Mouse (Mus musculus): ENCODE data around the gene Atp6v0a1. TPM values are rescaled to one million over a fixed set of nuclear protein-coding genes. Genes with fewer than 3 reads are reported as not detected.
A peak's percentile ranks its signal among the peaks of the same experiment; 100 is the strongest.

Gene Atp6v0a1
- total RNA-seq, 1 experiment from 2014 or later: 144 TPM

- DNase-seq: peak; percentile 53
Observed at GRCm38 (mm10) chr11:101062165-101062884, 53.1 kb downstream of the Atp6v0a1 start.

DNA sequence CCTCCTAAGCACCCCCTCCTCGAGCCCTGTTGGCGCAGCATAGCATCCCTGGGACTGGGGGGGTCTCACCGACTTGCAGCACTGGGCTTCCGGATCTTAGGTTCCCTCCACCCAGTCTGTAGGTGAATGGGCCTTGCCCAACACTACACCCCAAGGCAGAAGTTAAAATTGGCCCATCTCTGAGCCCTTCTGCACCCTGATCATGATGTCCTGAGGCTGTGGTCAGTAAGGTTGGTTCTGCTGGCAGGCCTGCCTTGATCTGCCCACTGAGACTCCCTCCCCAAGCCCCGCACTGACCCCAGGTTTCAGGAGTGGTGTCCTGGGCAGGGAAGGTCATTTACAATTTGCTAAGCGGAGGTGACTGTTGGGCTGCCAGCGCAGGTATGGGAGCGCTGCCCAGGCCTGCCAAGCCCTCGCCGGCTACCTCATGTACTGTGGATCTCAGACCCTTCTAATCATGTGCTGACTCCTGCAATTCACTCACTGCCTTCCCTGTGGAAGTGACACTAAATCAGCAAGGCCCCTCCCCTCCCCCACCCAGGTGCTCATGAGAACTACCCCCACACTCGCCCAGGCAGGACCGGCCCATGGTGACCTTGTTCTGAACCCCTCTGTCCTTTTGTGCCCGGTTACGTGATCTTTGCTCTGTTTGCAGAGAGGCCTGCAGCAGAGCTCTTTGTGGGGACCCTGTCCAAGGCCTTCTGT, 53.9 kb downstream of the Atp6v0a1 start:
- no peak for DNase-seq

- peak; percentile 44 for DNase-seq
Observed at GRCm38 (mm10) chr11:101063676-101064327, 54.5 kb downstream of the Atp6v0a1 start.

- no peak for DNase-seq
Observed at GRCm38 (mm10) chr11:101064462-101064861, 55.2 kb downstream of the Atp6v0a1 start.

DNA sequence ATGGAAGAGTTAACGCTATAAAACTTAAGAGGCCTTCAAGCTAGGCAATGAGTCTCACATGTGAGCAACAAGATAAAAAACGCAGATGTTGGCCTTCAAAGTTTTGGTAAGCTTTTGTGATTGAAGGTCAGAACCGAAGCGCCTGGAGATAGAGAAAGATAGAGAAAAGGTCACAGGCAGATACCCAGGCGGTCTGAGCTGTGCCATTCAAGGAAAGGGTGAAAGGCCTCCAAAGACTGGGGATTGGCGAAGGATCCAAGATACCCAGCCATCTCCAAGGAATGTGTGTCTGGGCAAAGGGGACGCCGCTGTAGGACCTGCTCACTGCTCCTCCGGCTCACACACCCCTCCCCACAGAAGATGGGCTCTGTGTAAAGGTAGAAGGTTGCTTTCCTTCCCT, 55.8 kb downstream of the Atp6v0a1 start:
- DNase-seq: no peak

DNA sequence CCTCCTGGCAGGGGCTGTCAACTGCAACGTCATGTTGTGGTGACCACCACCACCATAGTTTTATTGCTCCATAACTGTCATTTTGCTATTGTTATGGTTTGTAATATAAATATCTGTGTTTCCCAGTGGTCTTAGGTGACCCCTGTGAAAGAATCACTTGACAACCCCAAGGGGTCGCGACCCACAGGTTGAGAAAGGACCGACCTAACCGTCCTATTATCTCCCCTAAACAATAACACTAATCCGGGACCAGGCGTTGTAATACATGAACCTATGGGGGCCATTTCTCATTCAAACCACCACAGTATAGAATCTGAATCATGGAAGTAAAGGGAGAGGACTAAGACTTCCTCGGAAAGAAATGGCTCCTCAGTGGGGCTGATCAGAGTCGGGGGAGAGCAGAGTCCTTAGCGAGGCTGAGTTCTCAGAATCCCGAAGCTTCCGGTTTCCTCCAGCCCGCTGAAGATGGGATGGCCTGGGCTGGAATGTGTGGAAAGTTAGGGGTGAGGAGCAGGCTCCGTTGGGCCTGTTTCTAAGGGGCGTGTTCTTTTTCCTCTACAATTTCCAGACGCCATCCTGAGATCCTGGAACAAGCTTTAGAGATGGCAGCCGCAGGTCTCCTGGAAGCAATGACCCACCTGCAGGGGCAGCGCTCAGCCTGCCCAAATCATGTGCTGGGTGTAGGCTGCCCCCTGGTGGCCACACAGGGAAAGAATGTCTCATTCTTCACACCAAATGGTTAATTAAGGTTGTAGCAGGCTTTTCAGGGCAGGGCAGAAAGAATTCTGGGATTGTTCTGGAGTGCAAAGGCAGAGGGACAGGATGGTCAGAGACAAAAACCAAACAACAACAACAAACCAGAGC, 57.5 kb downstream of the Atp6v0a1 start:
- peak; percentile 87 for DNase-seq

DNA sequence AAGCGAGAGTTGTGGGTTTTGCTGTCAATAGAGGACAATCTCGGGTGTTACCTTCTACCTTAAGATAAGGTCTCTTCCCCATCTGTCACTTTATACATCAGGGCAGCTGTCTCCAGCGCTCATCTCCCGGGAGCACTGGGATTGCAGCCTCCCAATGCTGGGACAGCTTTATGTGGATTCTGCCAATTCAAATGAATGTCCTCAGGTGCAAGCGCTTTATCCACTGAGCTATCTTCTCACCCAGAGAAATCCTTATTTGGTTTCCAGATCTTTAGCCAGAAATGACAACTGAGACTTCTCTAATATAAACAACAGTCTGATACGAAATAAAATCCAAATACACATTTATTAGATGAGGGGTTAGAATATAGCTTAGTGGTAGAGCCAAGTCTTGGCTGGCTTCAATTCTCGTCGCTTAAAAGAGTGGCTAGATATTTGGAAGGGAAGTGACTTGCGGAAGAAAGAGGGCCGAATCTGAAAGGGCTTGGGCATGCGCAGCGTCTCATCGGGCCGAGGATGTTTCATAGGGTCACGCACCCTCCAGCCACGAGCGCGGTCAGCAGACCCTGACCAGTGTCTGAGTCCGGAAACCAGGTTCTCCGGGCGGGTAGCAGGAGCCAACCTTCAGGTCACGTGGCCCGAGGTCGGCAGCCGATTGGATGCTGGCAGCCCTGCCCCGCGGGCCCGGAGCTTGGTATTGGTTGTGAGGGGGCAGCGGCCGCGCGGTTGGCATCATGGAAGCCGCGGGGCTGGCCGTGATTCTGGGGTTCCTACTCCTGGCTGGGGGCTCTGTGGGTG, 60.3 kb downstream of the Atp6v0a1 start, which contains the start of gene Naglu:
Gene Naglu (plus strand): TSS at position 622 of the 798 bp plus-strand sequence.
- DNase-seq: peak; percentile 98

DNA sequence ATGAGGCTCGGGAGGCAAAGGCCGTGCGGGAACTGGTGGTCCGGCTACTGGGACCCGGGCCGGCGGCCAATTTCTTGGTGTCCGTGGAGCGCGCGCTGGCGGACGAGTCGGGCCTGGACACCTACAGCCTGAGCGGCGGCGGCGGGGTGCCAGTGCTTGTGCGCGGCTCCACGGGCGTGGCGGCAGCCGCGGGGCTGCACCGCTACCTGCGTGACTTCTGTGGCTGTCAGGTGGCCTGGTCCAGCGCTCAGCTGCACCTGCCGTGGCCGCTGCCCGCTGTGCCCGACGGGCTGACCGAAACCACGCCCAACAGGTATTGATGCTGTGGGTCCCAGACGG, 60.9 kb downstream of the Atp6v0a1 start:
- no peak for DNase-seq

- no peak for DNase-seq
Observed at GRCm38 (mm10) chr11:101070987-101071386, 61.7 kb downstream of the Atp6v0a1 start.

DNA sequence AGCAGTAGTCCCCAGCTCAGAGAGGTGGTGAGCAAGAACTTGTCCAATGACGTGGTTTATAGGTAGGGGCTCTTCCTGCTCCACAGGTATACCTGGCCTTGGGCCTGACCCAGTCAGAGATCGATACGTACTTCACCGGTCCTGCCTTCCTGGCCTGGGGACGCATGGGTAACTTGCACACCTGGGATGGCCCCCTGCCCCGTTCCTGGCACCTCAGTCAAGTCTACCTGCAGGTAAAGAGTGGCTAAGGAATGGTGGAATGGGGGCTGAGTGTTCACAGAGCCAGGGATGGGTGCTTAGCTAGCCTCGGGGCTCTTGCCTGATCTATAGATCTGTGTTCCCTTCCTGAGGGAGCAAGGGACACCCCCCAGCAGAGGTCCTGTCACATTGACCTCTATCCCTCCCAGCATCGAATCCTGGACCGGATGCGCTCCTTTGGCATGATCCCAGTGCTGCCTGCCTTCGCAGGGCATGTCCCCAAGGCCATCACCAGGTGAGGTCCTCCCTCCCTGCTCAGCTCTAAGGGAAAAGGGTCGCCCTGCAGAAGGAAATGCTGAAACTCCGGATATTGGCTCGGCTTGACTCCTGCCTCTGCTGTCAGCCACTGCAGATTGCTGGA, 62.7 kb downstream of the Atp6v0a1 start:
- no peak for DNase-seq

GRCm38 (mm10) chr11:101078121-101078520, 68.9 kb downstream of the Atp6v0a1 start, which contains the start of gene Hsd17b1:
Gene Hsd17b1, plus strand, starts transcription at chr11:101078411.
- no peak for DNase-seq

- no peak for DNase-seq
Observed at GRCm38 (mm10) chr11:101079746-101080145, 70.5 kb downstream of the Atp6v0a1 start.

DNA sequence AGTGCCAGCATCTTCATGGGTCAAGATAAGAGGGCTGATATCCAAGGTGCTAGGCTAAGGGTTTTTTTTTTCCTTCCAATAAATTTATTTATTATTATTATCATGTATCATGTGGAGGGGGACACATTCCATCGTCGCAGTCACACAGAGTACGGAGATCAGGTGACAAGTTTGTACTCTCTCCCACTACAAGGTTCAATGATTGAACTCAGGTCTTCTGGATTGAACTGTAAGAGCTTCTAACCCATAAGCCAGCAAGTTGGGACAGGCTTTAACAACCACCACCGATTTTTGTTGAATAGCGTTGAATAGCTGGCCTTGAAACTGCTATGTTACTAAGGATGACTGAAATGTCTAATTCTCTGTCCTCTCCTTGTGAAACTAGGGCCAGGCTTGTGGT, 71.2 kb downstream of the Atp6v0a1 start:
- no peak for DNase-seq

DNA sequence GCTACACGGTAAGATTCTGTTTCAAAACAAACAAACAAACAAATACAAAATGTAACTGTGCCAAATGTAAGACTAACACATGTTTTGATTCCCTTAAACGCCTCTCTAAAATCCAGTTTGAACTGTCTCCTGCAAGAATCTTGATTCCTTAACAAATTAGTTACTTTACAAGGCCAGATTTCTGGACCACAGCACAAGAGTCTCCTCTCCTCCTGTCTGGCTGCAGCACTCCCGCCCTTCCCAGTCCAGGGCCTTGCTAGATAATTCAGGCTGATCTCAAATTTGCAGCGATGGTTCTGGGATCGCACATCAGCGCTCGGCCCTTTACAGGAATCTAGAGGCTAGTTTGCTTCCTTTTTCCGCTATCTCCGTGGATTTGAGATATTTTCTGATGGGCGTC, 72.4 kb downstream of the Atp6v0a1 start:
- DNase-seq: no peak

- peak; percentile 82 for DNase-seq
Observed at GRCm38 (mm10) chr11:101082208-101083082, 73.2 kb downstream of the Atp6v0a1 start, which contains the start of gene Coasy. Gene Coasy, plus strand, starts transcription at chr11:101082565.

- DNase-seq: no peak
Observed at GRCm38 (mm10) chr11:101083083-101083697, 73.9 kb downstream of the Atp6v0a1 start.

DNA sequence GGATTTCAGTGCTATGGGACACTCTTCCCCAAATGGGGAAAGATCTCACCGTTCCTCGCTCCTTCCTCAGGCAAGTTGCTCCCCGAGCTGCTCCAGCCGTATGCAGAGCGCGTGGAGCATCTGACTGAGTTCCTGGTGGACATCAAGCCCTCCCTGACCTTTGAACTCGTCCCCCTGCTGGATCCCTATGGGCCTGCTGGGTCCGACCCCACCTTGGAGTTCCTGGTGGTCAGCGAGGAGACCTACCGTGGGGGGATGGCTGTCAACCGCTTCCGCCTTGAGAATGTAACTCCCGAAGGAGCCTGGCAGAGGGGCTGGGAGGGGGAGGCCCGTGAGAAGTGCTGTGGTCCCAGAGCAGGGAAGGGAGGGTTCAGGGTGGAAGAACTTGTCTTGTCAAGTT, 75.0 kb downstream of the Atp6v0a1 start:
- no peak for DNase-seq

DNA sequence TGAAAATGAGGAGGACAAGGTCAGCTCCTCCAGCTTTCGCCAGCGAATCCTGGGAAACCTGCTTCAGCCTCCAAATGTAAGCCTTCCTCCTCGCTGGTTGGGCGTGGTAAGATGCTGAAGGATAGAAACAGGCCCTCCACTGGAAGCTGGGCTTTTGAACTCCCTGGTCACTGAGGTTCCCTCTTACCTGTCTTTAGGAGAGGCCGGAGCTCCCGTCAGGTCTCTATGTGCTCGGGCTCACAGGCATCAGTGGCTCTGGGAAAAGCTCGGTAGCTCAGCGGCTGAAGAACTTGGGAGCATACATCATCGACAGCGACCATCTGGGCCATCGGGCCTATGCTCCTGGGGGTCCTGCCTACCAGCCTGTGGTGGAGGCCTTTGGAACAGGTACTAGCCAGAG, 75.6 kb downstream of the Atp6v0a1 start:
- no peak for DNase-seq

DNA sequence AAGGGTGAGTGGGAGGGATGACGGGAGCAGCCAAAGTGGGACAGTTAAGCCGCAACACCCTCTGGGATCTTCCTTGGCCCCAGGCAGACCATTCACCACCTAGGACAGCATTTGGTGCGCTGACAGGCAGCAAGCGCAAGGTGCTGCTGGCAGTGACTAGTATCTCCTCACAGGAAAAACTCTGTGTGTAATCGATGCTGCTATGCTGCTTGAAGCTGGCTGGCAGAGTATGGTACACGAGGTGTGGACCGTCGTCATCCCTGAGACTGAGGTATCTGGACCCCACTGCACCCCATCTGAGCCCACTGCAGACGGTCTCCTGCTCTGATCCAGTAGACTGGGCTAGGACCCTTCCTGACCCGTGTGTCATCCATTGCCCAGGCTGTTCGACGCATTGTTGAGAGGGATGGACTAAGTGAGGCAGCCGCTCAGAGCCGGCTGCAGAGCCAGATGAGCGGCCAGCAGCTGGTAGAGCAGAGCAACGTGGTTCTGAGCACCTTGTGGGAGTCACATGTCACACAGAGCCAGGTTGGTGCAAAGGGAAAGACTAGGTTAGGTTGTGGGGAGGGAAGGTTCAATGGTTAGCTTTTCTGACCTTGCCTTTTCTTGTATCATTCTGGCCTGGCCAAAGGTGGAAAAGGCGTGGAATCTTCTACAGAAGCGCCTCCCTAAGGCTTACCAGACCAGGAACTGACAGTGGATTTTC, 76.5 kb downstream of the Atp6v0a1 start:
- DNase-seq: no peak
